Mouse (Mus musculus): ENCODE measurements around the gene Gm14139.
"Not testable (repeated sequence)": the region's sequence is repeated elsewhere in the genome, so short reads cannot be mapped to it uniquely, and the experiment has no call there.

Gm14139 gene

DNA sequence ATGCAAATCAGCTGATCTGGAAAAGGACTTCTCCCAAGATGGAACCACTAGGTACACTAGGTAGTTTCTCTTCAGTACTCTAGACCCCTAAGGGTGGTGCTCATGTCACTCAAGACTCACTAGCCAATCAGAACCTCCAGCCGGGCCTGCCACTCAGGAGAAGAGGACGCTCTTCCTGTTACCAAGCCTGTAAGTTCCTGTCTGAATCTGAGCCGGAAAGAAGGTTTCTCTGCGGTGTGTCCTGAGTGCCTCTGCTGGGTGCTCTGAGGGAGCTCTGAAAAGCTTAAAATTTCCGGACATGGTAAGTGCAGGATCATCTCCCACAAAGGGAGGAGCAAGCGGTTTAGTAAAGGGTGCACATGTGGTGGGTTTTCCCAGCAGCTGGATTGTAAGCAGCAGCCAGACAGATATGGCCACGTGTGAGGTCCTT, at the start of gene Gm14139:
TSS of gene Gm14139 (plus strand) at position 186 of the 430 bp plus-strand sequence.
- not testable (repeated sequence) for DNase-seq

DNA sequence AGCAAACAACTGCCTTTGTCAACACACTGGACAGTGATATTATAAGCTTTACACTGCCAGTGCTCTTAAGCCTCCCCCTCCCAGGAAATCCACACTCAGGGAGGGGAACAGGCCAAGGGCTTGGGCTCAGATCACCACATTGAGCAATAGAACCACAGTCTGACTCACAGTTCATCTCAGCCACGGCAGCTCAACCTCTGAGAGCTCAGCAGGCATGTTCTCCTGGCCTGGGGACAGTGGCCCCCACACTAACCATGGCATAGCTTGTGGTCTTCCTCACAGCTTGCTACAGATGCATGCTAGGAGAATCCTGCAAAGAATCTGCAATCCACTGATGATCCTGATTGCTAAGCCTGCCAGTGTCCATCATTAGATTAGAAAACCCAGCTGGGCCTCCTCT, 49.6 kb upstream of the Gm14139 start:
- not testable (repeated sequence) for DNase-seq

DNA sequence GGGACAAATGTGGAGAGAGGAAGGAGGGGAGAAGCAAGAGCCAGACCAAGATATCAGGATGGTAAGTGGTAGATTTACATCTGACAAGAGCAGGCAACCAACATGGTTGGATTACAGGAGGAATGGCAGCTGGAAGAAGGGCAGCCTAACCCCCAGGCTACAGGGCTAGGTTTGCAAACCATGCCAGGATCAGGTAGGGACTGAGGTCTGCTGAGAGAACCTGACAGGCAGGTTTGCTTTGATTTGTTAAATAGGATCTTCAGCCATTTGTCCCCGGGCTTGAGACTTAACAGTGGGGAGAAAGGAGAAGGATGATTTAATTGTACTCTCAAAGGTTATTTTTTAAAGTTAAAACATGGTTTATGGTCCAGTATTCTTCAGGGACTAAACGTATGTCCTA, 48.8 kb upstream of the Gm14139 start:
- no peak for DNase-seq

DNA sequence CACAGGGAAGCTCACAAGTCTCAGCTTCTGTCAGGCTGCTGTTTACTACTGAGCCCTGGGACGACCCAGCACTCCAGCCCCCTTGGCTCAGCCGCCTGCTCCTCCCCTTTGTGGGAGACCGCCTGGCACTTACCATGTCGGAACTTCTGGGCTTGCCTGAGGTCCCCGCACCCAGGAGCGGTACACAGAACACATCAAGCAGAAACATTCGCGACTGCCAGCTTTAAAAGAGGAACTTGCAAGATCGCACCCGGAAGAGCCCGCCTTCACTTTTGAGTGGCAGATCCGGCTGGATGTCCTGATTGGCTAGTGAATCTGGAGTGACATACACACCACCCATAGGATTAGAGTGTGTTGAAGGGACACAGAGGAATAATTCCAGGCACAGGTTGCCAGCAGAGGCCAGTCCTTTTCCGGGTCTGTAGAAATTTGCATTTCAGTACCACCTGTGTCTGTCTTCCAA, 45.1 kb upstream of the Gm14139 start, which contains the start of gene Zfp120:
TSS of gene Zfp120 (minus strand) at position 274 of the 463 bp plus-strand sequence.
- DNase-seq, result peak; percentile 93

DNA sequence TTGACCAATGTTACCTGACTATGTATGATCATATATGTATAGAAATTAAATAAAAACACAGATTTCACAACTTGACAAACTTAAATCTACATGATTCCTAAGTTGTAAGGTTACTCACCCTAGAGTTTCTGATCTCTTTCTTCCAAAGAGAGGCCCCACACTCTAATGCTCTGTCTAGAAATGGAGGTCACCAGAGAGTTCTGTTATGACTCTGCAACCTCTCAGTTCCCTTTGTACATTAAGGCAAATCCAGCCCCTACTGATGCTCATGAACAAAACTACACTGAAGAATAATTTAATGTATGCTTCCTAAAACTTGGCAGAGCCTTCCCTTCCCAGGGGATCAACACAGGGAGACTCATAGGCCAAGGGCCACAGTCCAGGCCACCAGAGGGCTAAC, 14.9 kb upstream of the Gm14139 start:
- no peak for DNase-seq

DNA sequence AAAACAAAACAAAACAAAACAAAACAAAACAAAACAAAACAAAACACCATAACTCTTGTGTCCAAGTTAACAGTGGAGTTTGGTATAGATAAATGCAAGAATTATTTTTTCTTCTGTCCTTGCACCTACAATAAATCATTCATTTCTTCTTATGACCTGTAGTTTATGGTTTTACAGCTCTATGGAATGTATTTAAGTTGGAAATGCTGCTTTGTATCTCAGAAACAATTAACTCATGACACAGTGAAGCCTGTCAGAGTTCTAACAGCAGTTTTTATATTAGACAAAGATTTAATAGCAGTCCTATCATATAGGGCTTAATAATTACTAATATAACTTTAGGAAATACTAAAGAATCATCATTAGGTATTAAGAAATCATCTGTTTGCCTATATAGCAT, 7.7 kb upstream of the Gm14139 start:
- no peak for DNase-seq

DNA sequence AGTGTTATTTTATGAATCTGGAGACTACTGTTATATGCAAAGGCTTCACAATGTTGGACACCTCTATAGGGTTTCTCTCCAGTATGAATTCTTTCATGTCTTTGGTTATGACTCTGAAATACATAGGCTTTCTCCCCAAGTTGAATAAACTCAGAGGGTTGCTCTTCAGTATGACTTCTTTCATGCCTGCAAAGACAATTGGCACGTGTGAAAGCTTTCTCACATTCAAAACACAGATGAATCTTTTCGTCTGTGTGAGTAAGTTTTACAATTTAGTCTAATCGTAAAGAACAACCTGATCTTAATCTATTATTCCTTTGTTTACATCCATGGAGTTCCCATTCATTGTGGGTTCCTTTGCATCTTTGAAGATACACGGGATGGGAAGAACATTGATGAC, 2.0 kb upstream of the Gm14139 start, which contains the start of gene Gm10770:
TSS of gene Gm10770 (minus strand) at position 101 of the 400 bp plus-strand sequence.
- not testable (repeated sequence) for DNase-seq

DNA sequence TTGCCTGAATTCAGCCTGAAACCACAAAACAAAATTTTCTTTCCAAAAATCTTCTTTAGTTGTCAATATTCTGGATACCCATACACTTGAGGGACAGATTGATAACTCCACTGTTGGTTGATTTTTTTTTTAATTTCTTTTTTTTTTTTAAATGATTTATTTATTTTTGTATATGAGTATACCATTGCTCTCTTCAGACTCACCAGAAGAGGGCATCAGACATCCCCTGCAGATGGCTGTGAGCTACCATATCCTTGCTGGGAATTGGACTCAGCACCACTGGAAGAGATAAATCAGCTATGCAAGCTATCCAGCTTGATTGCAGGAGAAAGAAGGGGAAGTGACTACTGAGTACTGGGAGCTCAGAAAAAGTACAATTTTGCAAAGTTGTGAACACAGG, 509 bp upstream of the Gm14139 start:
- DNase-seq, result not testable (repeated sequence)

DNA sequence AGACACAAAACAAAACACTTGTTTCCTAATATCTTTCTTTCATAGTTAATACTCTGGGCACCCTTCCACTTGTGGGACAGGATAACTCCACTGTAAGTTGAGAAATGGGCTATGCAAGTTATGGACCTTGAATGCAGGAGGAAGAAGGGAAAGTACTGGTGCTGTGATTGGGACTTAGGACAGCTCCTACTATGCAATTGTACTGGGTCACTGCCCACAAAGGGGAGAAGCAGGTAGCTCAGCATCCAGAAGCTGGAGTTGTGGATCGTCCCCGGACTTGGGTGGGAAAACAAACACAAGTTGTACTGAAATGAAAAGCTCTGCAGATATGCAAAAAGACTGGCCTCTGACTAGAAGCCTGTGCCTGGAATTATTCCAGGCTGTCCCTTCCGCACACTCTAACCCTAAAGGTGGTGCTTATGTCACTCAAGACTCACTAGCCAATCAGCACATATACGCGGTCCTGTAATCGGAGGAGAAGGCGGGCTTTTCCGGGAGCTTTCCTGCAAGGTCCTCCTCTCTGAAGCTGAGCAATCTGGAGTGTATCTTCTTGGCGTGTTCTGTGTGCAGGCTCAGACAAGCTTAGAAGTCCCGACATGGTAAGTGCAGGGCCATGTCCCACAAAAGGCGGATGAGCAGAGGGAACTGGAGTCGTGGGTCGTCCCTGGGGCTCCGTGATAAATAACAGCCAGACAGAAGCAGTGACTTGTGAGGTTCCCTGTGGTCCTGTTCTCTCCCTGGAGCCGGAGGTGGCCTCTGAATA, 36.2 kb downstream of the Gm14139 start, which contains the start of gene Zfp937:
TSS of gene Zfp937 (plus strand) at position 474 of the 763 bp plus-strand sequence.
- DNase-seq, result peak; percentile 93

DNA sequence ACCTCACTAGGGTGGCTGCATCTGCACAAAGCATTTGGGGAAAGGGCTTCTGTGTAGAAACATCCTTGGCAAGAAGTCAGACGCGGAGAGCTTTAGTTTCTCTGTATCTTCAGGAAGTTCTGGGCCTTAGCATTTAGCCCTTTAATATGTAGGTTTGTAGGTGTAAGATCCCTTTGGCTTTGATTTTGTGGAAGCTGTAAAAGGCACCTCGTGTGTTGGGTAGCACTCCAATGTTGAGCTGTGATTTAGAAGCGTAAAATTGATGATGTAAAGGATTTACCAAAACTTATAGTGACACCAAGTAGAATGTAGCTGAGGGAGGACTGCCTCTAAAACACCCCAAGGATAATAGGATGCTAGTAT, 36.8 kb downstream of the Gm14139 start:
- not testable (repeated sequence) for DNase-seq

DNA sequence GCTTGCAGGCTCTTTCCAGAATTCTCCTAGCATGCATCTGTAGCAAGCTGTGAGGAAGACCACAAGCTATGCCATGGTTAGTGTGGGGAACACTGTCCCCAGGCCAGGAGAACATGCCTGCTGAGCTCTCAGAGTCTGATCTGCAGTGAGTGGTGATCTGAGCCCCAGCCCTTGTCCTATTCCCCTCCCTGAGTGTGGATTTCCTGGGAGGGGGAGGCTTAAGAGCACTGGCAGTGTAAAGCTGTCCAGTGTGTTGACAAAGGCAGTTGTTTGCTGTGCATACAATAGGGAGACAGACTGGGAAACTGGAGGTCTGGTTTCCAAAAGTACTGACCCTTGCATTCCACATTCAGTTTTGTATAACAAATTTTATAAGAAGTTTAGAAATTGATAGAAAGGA, 41.7 kb downstream of the Gm14139 start:
- not testable (repeated sequence) for DNase-seq

Data from cerebellum, adult 9-10 months (tissue).